Mouse (Mus musculus) liver, postnatal 0 days (tissue): ENCODE results near the gene Chst12.

Source experiments
- CTCF ChIP-seq: sonication (generic); IDR thresholded peaks from 2 replicates; pipeline ENCODE4 v1.5.1; 2016; ENCODE audit warnings: antibody characterized with exemption, low read depth
- EP300 ChIP-seq: IDR thresholded peaks from 2 replicates; pipeline ENCODE4 v1.6.1; 2016; ENCODE audit warnings: antibody characterized with exemption, low read depth, mild to moderate bottlenecking

- TF ChIP-seq EP300 (no peak), CTCF (peak; percentile 93)
Measured at GRCm38 (mm10) chr5:140540106-140540505, 34.8 kb downstream of the Chst12 start.
